Mouse (Mus musculus) liver, embryonic 14.5 days (tissue): ENCODE measurements around the gene Ramp1. TPM values are rescaled to one million over a fixed set of nuclear protein-coding genes. Genes with fewer than 3 reads are reported as not detected.

Source experiments
- ATAC-seq: fragments of 200-750 bp; cut with Nextera tagmentation; 2 replicates; pipeline ENCODE4 v1.8.0; 2017; ENCODE audit warnings: moderate number of reproducible peaks, mild to moderate bottlenecking, moderate library complexity; ENCODE audit not compliant: insufficient read depth
- DNase-seq, 3 experiments: peaks; one replicate each; pipeline ENCODE4 v3.0.0-alpha.2; 2012 to 2013; ENCODE audit warnings: low read depth in 3 of 3, low spot score in 3 of 3
- H3K27ac ChIP-seq: fragments of 300-500 bp; sonication (generic); 2 replicates; pipeline ENCODE4 v1.5.1; 2014; ENCODE audit warnings: moderate library complexity, mild to moderate bottlenecking, control low read depth, inconsistent platforms
- H3K27me3 ChIP-seq: fragments of 300-500 bp; sonication (generic); 2 replicates; pipeline ENCODE4 v1.6.1; 2014; ENCODE audit warnings: mild to moderate bottlenecking, low read length, moderate library complexity; ENCODE audit not compliant: control insufficient read depth, insufficient read depth
- H3K36me3 ChIP-seq: fragments of 300-500 bp; sonication (generic); replicated peaks from 2 replicates; pipeline ENCODE4 v1.6.1; 2014; ENCODE audit warnings: low read depth; ENCODE audit not compliant: control insufficient read depth, insufficient read depth
- H3K4me1 ChIP-seq, 2 experiments: fragments of 200-500 bp in 1 of 2; fragments of 300-500 bp in 1 of 2; sonication (generic) in 1 of 2; replicated peaks; 2 replicates each; pipeline ENCODE4 v1.6.1; 2012 to 2014; ENCODE audit warnings: antibody characterized with exemption in 1 of 2, inconsistent platforms in 1 of 2, low read length in 1 of 2; ENCODE audit not compliant: control insufficient read depth in 2 of 2, insufficient read depth in 2 of 2
- H3K4me2 ChIP-seq: fragments of 300-500 bp; sonication (generic); 2 replicates; pipeline ENCODE4 v1.6.1; 2014; ENCODE audit warnings: low read depth, mild to moderate bottlenecking, control low read depth, moderate library complexity
- H3K4me3 ChIP-seq, 2 experiments: fragments of 200-500 bp in 1 of 2; fragments of 300-500 bp in 1 of 2; sonication (generic) in 1 of 2; 2 replicates each; pipeline ENCODE4 v1.5.1; 2012 to 2014; ENCODE audit warnings: low read depth in 2 of 2, low read length in 2 of 2, mild to moderate bottlenecking in 2 of 2, control low read depth in 1 of 2, inconsistent platforms in 1 of 2, moderate library complexity in 1 of 2; ENCODE audit not compliant: insufficient read depth in 1 of 2
- H3K9ac ChIP-seq: fragments of 300-500 bp; sonication (generic); replicated peaks from 2 replicates; pipeline ENCODE4 v1.6.1; 2014; ENCODE audit warnings: mild to moderate bottlenecking, control low read depth, moderate library complexity
- H3K9me3 ChIP-seq: fragments of 300-500 bp; sonication (generic); 2 replicates; pipeline ENCODE4 v1.6.1; 2016; ENCODE audit warnings: low read length, mixed read lengths; ENCODE audit not compliant: control insufficient read depth
- CTCF ChIP-seq: IDR thresholded peaks from 2 replicates; pipeline ENCODE4 v1.5.1; 2016; ENCODE audit warnings: antibody characterized with exemption, low read depth, control low read depth
- EP300 ChIP-seq: IDR thresholded peaks from 2 replicates; pipeline ENCODE4 v1.6.1; 2016; ENCODE audit warnings: antibody characterized with exemption, low read depth
- WGBS: fragments of 180-500 bp; shearing (Covaris S2); extraction: QIAGEN DNeasy Blood & Tissue Kit; methylation state at CpG from one replicate; pipeline ENCODE4 v1.1.7; 2014; ENCODE audit not compliant: insufficient replicate concordance; 5-methylcytosine and 5-hydroxymethylcytosine counted together
- polyA plus RNA-seq, 2 experiments: library from polyadenylated mRNA; depleted of rRNA in 1 of 2; stranded (reverse) in 1 of 2; unstranded in 1 of 2; fragments of >200 nt; fragmentation: Nextera tagmentation in 1 of 2; extraction: Ambion mirVana in 1 of 2; gene quantifications; 2 replicates each; pipeline versions ENCODE4 v1.2.1 to v1.2.3; 2012 to 2014

The Ramp1 gene
- polyA plus RNA-seq, 2 experiments = 2.4 to 5.2 TPM

- Histone ChIP-seq H3K36me3 (peaks cover 2% of the 10 kb centered on the region; the same call in 1 of the 2 replicates), H3K4me2 (peak within 1 kb of the TSS; percentile 91), H3K27ac (peak within 1 kb of the TSS; percentile 94), H3K9me3 (no peaks in the 10 kb centered on the region), H3K4me3 (peak within 1 kb of the TSS; percentile 95 to 99), H3K4me1 (peaks cover 33 to 40% of the 10 kb centered on the region in 2 experiments), H3K27me3 (no peaks in the 10 kb centered on the region), H3K9ac (peak within 1 kb of the TSS; percentile 98)
- WGBS = under 1% methylated on average over 43 of the region's 43 CpGs
- TF ChIP-seq EP300 (peak; percentile 65), CTCF (peak; percentile 69)
- peak; percentile 92 for ATAC-seq
- peak; percentile 97 for DNase-seq
Observed at GRCm38 (mm10) chr1:91249564-91250414, 70.2 kb downstream of the Ramp1 start, which contains the start of gene Ube2f. TSS of gene Ube2f (plus strand) at chr1:91250304.

GRCm38 (mm10) chr1:91250415-91251147 lies 71.0 kb downstream of the Ramp1 start:
- peak in 1 of 3 experiments; percentile 39 for DNase-seq
- under 1% methylated on average over 60 of the region's 70 CpGs for WGBS
- Histone ChIP-seq H3K4me3 (peak overlapping the region; percentile 95 to 99), H3K4me1 (peaks cover 33 to 40% of the 10 kb centered on the region in 2 experiments), H3K27me3 (no peaks in the 10 kb centered on the region), H3K27ac (peak overlapping the region; percentile 80), H3K9ac (peak overlapping the region; percentile 98), H3K36me3 (peaks cover 4% of the 10 kb centered on the region; the same call in 1 of the 2 replicates), H3K9me3 (no peaks in the 10 kb centered on the region), H3K4me2 (peak overlapping the region; percentile 91)
- no peak for TF ChIP-seq EP300
- no peak for TF ChIP-seq CTCF
- peak; percentile 47 for ATAC-seq

- Histone ChIP-seq H3K4me1 (peaks cover 33 to 40% of the 10 kb centered on the region in 2 experiments), H3K9me3 (no peaks in the 10 kb centered on the region), H3K36me3 (peaks cover 5% of the 10 kb centered on the region; the same call in 1 of the 2 replicates), H3K9ac (peak overlapping the region; percentile 98), H3K27me3 (no peaks in the 10 kb centered on the region), H3K4me2 (peak overlapping the region; percentile 91), H3K4me3 (peak overlapping the region; percentile 95 to 99), H3K27ac (peak overlapping the region; percentile 80)
- TF ChIP-seq EP300 = no peak
- no peak for TF ChIP-seq CTCF
- ATAC-seq = no peak
- DNase-seq = peak in 1 of 3 experiments; percentile 28
- WGBS = 21% methylated on average over 5 of the region's 5 CpGs
Observed at GRCm38 (mm10) chr1:91251148-91251650, 71.6 kb downstream of the Ramp1 start.

GRCm38 (mm10) chr1:91251927-91252326 lies 72.3 kb downstream of the Ramp1 start:
- peak overlapping the region; percentile 31 to 99 for H3K4me3 ChIP-seq
- TF ChIP-seq CTCF (peak; percentile 78), EP300 (no peak)

More at GRCm38 (mm10) chr1:91251927-91252326, 72.3 kb downstream of the Ramp1 start:
- DNase-seq (peak in 2 of 3 experiments; percentile 41 to 47), ATAC-seq (peak; percentile 16; the same call in 1 of the 2 replicates)
- Histone ChIP-seq H3K27ac (peak overlapping the region; percentile 80), H3K36me3 (peaks cover 5% of the 10 kb centered on the region; the same call in 1 of the 2 replicates), H3K27me3 (no peaks in the 10 kb centered on the region), H3K4me2 (peak overlapping the region; percentile 91), H3K9me3 (no peaks in the 10 kb centered on the region), H3K4me1 (peaks cover 33 to 40% of the 10 kb centered on the region in 2 experiments), H3K9ac (peak overlapping the region; percentile 98)
- 17% methylated on average over 8 of the region's 8 CpGs for WGBS
